15 mouse cellular contexts compared by ENCODE assay signal in genomic region chr1:37405137-37405536, GRCm38 (mm10).
"Had no signal": no experiment of that assay in that cellular context is flagged by ENCODE, and none has a peak within 500 bp of the region (broad histone marks: within the 10 kb centered on the region; RNA-seq: fewer than 3 reads in every experiment).

No protein-coding gene starts in this region.

- H3K4me1 ChIP-seq: midbrain, embryonic 12.5 days; neural tube, embryonic 12.5 days had no signal

- H3K36me3 ChIP-seq: liver, embryonic 13.5 days; midbrain, embryonic 12.5 days; neural tube, embryonic 12.5 days had no signal

- DNase-seq: kidney, adult 9 months; kidney, postnatal 14 days; kidney, postnatal 4 days; layer of hippocampus, adult 9-11 months; liver, embryonic 13.5 days; lung, embryonic 14.5 days; retina, postnatal 1 day; thymus, adult 18-20 months; thymus, postnatal 36 days had no signal

- H3K4me2 ChIP-seq: liver, embryonic 13.5 days; lung, embryonic 14.5 days; midbrain, embryonic 12.5 days; neural tube, embryonic 12.5 days had no signal

- H3K27me3 ChIP-seq: liver, embryonic 13.5 days; midbrain, embryonic 12.5 days; neural tube, embryonic 12.5 days had no signal

- H3K9me3 ChIP-seq: liver, embryonic 13.5 days; midbrain, embryonic 12.5 days; neural tube, embryonic 12.5 days had no signal

- H3K27ac ChIP-seq: left cerebral cortex, adult 2 months; liver, embryonic 13.5 days; macrophage; midbrain, embryonic 12.5 days; neural tube, embryonic 12.5 days had no signal

- ATAC-seq: lung, postnatal 0 days; midbrain, embryonic 16.5 days had no signal

- H3K4me3 ChIP-seq: left cerebral cortex, adult 2 months; liver, embryonic 13.5 days; midbrain, embryonic 12.5 days; neural tube, embryonic 12.5 days had no signal

- H3K9ac ChIP-seq: liver, embryonic 13.5 days; lung, embryonic 14.5 days; midbrain, embryonic 12.5 days; neural tube, embryonic 12.5 days had no signal
